Mouse (Mus musculus): ENCODE measurements around the gene Pdx1. TPM values are rescaled to one million over a fixed set of nuclear protein-coding genes. Genes with fewer than 3 reads are reported as not detected.

Gene Pdx1
- not detected for total RNA-seq (2021)

DNA sequence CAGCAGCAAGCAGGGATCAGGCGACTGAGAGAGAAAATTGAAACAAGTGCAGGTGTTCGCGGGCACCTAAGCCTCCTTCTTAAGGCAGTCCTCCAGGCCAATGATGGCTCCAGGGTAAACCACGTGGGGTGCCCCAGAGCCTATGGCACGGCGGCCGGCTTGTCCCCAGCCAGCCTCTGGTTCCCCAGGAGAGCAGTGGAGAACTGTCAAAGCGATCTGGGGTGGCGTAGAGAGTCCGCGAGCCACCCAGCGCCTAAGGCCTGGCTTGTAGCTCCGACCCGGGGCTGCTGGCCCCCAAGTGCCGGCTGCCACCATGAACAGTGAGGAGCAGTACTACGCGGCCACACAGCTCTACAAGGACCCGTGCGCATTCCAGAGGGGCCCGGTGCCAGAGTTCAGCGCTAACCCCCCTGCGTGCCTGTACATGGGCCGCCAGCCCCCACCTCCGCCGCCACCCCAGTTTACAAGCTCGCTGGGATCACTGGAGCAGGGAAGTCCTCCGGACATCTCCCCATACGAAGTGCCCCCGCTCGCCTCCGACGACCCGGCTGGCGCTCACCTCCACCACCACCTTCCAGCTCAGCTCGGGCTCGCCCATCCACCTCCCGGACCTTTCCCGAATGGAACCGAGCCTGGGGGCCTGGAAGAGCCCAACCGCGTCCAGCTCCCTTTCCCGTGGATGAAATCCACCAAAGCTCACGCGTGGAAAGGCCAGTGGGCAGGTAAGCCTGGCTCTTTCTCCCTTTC lies at the start of gene Pdx1:
Gene Pdx1, plus strand, starts transcription at position 34 of the 747 bp plus-strand sequence.
- DNase-seq (ENCODE audit: extremely low spot score in 1 of 2, low spot score in 2 of 2) = no peak
- intact Hi-C loops (cut with DNase I) = no loop called here

DNA sequence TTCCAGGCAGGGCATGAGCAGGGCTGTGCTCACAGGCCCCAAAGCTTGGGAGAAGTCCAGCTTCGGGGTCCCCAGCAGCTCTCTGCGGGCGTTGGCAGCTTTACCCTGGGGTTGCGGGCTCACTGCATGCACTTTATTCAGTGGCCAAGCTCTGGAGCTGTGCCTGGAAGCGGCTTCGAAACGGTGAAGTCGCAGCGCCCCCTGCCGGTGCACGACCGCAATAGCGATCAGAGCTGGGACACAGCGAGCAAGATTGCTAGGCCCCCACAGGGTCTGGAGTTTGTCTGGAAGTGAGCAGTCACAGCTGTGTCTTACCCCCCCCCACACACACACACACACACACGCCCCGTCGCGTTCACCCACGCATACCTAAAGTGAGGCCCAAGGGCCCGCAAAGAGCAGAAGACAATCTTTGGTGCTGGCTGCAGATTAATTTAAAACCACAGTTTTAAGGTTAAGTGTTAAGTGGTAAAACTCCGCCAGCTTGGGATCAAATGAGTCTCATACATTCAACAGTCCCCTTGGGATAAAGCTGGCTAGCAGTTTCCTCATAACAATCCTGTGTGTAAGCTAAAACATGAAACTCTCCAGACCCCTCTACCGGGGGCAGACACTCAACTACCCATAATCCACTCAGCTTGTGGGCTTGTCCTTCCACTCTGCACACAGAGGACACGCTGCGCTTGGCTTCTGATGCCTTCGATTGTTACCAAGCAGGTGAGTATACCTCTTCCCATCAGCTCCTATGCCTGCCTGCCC lies 42.2 kb upstream of the Pdx1 start:
- intact Hi-C loops (cut with DNase I) = loop anchor here (2.0 to 5.0 kb wide), 3 partner anchors 245 to 313 kb away; no protein-coding TSS in a partner anchor
- peak; percentile 60 to 83 for DNase-seq (ENCODE audit: extremely low spot score in 1 of 2, low spot score in 2 of 2)

DNA sequence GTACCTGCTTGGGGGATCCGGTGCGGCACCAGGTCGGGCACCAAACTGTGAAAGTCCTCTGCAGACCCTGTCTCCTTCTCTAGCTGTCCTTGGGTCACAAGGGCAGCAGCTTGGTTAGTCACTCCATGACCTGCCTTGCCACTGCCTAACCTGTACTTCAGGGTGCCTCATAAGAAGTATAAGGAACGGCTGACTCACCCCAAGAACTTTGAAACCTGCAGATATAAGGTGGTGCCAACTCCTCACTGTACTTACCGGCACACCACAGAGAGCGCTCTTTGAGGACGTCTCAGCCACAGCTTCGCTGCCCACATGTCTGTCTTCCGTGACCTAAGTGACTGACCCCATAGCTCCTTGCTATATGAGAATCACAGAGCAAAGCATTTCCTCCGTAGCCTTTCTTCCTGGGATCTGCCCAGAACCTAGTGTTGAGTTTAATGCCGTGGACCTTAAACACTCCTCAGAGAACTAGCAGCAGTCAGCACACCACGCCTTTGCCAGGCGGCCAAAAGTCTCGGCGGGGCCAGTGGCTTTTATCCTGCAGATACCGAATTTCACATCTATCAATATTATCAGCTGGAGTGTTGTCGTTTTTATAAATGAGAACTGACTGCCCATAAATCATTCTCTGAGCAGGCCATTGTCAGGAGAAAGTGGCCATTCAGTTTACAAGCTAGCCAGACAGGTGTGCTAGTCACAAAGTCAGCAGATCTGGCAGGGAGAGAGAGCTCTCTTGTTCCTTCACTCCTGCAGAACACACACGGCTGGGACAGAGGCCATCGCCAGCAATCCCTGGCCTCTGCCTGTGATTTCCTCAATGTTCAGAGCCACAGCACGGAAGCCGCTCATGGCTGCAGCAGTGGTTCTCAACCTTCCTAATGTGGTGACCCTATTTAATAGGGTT lies 34.1 kb upstream of the Pdx1 start:
- DNase-seq (ENCODE audit: extremely low spot score in 1 of 2, low spot score in 2 of 2) = no peak
- intact Hi-C loops (cut with DNase I) = no loop called here

DNA sequence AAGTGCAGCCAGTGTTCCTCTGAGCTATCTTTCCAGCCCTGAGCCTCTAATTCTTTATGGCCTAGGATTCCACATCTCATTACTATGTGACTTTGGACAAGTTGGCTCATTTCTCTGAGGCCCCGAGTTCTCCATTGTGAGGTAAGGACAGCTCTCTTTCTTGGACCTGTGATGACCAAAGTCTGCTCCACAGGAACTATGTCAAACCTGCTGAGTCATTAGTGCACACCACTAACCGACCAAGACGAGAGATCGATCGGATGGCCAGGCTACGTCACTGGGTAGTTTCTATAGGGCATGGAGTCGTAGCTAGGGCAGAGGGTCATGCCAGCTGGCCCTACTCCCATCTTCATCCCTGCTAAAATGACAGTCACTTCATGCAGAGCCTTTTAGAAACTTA lies 25.9 kb upstream of the Pdx1 start:
- DNase-seq (ENCODE audit: extremely low spot score in 1 of 2, low spot score in 2 of 2) = no peak
- intact Hi-C loops (cut with DNase I) = no loop called here

DNA sequence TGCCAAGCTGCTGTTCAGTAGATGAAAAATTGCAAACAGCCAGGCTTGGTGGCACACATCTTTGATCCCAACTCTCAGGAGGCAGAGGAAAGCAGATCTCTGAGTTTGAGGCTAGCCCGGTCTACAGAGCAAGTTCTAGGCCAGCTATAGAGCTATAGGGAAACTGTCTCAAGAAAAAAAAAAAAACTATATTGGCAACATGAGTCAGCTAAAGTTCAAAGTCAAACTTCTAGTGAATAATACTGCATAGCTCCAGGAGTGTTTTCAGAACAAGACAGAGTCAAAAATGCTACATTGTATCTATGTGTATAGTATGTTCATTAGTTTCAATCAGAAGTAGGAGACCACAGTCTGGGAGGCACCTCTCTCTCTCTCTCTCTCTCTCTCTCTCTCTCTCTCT lies 9.6 kb upstream of the Pdx1 start:
- no peak for DNase-seq (ENCODE audit: extremely low spot score in 1 of 2, low spot score in 2 of 2)
- intact Hi-C loops (cut with DNase I) = no loop called here

DNA sequence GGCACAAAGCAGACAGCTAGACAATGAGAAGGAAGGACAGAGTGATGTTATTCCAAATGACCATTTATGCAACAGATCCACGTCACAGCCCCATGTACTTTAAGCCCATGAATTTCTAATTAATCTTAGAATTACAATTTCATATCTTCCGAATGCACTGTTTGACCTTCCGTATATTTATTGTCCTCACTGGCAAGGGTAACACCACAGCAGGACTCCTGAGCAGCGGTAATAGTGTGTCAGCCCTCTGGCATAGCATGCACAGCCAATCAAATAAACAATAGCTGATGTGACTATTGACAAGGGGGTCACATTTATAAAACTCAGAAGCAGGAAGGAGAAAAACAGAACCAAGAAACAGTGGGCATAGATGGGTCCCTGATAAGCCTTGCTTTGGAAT lies 9.0 kb upstream of the Pdx1 start:
- no peak for DNase-seq (ENCODE audit: extremely low spot score in 1 of 2, low spot score in 2 of 2)
- intact Hi-C loops (cut with DNase I) = no loop called here

DNA sequence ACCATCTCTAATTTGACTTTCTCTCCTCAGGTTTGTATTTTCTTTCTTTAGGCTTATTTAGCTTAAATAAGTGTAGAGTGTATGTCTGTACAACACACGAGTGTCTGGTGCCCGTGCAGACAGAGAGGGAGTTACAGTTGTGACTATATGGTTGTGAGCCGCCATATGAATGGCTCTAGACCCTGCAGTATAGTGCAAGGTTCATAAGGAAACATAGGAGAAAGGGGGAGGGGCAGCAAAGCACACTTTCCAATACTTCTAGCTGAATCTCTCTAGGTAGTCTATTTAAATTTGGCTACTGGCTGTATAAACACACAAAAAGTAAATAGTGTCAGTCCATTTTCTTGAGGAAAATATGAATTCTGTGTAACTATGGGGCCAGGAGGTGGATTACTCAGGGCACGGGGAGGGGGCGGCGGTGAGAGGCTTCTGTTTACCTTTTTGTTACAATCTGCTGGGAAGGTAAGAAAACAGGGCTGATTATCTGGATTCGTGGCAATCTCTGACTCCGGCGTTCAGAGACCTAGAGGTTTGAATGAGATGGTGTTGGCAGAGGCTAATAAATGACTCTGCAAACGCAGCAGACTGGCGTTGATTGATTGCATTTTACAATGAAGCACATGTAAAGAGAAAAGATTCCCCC lies 7.7 kb upstream of the Pdx1 start:
- no peak for DNase-seq (ENCODE audit: extremely low spot score in 1 of 2, low spot score in 2 of 2)
- intact Hi-C loops (cut with DNase I) = no loop called here

DNA sequence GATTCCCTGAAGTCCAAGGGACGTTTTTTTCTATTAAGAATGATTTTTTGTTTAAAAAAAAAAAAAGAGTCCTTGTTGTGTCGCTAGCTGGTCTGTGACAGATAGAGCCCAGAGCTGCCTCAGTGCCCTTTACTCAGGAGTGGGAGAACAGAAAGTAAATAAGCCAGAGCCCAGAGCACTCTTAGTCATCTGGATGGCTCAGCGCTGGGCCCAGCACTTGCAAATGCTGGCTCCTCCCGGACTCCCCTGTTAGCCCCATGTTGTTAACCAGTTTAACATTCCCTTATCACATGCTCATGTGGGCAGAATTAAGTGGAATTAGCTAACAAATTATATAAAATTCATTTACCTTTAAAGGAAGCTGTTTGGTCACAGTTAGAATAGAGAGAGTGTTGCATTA lies 5.8 kb upstream of the Pdx1 start:
- no peak for DNase-seq (ENCODE audit: extremely low spot score in 1 of 2, low spot score in 2 of 2)
- intact Hi-C loops (cut with DNase I) = no loop called here

DNA sequence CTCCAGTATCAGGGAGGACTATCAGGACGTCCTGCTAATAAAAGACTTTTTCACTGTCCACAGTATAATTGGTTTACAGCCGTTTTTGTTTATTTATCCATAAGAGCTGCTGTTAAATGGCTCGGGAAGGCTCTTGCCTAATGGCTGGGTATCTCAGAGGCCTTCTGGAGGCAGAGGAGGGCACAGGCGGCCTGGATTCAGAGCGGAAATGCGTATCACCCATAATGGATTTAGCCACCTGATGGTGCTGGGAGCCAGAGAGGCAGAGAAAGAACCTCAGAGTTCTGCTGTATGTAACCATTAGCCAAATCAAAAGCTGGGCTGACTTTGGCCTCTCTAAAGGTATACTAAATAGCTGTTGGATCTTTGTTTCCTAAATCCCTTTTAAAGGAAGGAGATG lies 2.3 kb upstream of the Pdx1 start:
- intact Hi-C loops (cut with DNase I) = no loop called here
- DNase-seq (ENCODE audit: extremely low spot score in 1 of 2, low spot score in 2 of 2) = no peak

DNA sequence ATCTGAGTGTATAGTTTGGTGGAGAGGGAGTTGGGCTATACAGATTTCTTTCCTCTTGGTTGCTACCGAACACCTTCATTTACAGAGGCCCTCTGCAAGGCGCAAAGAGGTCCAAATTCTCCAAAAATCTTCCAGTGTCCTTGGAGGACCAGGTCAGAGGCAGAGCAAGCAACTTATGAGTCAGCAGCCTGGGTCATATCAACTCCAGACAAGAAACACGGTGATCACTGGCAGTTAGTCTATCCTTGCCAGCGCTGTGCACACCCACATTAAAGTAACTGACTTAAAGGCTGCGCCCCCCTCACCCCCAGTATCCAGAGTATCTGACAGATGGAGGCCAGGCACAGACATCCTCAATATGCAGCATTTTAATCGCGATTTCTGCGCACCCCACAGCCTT lies 1.0 kb upstream of the Pdx1 start:
- no peak for DNase-seq (ENCODE audit: extremely low spot score in 1 of 2, low spot score in 2 of 2)
- intact Hi-C loops (cut with DNase I) = no loop called here

DNA sequence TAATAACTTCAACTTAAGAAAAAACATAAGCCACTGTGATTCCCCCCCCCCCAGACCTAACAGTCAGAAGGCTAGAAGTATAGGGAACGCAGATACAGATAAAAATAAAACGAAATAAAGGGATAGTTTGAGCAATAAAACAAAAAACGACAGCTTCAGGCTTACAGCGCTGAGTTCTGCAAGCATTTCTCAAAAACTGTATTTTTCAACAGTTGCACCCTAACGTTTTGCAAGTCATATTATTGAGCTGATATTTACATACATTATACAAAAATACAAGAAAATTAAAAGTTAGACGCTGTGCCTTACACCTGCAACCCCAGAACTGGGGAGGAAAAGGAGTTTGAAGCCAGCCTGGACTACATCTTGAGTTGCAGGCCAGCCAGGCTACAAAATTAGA lies 388 bp upstream of the Pdx1 start:
- intact Hi-C loops (cut with DNase I) = no loop called here
- no peak for DNase-seq (ENCODE audit: extremely low spot score in 1 of 2, low spot score in 2 of 2)

DNA sequence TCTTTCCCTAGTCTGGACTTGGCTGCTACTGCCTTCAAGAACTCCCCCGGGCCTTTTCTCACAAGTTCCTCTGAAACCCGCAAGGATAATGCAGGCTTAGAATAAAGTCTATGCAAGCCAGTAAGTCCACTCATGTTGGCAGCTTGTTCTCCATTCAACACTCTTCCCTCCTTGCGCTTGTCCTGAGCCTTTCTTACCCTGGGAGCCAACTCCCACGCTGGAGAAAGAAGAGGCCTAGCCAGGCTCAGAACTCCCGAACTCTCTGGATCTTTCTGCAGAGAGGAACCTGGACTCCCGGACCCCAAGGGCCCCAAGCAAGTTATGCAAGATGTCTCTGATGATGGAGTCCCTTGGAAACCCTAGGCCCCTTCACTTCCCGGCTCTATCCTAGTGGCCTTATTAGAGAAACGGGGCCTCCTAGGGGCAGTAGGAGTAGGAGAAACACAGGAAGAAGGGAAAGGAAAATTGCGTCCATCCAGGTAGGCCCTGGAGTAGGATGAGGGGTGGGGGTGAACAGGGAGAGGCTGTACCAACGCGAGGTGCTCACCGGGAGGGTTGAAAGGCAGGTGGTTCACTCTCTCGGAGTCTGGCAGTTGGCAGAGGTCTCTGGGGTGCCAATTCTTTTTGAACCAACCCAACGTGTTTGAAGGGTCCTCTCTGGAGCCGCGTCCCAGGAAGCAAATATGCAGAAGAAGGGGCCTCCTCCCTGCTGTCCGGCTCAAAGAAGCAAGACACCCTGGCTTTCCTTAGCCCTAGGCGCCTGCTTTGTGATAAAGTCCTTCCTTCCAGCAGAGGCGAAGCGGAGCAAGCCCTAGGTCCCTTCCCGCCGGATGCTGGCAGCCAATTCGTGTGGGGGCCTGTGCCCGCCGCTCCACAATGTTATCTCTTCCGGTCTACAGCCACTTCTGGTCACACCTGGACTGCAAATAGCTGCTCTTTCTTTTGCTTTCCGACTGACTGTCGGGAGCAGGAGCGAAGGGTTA lies 1.2 kb downstream of the Pdx1 start:
- no peak for DNase-seq (ENCODE audit: extremely low spot score in 1 of 2, low spot score in 2 of 2)
- intact Hi-C loops (cut with DNase I) = no loop called here

DNA sequence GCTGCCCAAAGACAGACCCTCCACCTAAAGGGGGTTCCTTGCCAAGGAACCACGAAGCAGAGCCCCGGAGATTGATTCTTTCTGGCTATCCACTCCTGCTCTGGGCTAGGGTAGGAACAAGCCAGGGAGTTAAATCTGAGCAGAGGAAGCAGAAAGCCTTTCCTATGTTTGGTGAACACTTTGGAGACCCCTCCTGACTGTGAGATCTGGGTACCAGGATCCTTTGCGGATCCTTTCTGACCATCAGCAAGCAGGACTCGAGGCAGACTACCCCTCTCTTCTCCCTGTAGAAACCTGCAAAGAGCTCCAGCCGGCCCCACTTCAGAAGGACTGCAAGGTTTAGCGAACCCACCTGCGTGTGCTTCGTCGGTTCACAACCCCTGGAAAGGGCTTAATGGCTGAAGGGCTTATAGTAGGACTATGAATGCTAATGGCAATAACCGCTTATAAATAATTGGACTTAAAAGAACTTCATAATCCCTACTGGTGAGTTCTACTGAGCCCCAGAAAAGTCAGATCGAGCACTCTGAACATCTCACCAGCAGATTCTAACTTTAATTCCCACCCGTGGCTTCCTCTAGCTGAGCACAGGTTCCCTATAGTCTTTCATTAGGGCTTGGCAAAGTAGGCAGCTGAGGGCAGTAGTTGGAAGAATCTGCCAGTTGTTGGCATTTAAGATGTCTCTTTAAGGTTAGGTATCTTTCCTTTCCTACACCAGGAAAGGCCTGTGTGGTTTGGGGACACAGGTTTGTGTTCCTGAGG lies 2.5 kb downstream of the Pdx1 start:
- intact Hi-C loops (cut with DNase I) = no loop called here
- DNase-seq (ENCODE audit: extremely low spot score in 1 of 2, low spot score in 2 of 2) = no peak

DNA sequence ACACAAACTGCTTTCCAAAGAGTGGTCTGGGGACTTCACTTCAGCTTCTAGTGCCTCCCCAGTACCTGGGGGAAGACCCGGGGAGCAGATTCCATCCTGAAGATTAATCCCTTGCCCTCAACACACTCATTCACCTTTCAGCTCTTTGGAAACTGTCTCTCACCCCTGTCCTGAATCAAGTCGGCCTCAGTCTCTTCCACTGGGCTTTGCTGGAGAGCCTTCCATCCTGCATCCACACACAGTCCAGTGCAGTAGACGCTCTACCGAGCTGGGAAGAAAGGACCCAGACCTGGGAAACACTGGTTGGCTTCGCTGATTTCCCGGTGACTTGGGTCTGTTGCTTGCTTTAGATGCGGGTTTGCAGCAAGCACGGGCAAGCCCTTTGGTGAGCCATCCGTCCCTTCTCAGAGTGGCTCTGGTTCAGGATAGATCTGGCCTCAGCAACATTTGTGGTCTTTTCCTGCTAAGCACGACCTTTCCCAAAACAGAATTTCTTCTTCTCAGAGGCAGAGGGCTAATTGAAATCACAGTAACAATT lies 3.1 kb downstream of the Pdx1 start:
- intact Hi-C loops (cut with DNase I) = no loop called here

DNA sequence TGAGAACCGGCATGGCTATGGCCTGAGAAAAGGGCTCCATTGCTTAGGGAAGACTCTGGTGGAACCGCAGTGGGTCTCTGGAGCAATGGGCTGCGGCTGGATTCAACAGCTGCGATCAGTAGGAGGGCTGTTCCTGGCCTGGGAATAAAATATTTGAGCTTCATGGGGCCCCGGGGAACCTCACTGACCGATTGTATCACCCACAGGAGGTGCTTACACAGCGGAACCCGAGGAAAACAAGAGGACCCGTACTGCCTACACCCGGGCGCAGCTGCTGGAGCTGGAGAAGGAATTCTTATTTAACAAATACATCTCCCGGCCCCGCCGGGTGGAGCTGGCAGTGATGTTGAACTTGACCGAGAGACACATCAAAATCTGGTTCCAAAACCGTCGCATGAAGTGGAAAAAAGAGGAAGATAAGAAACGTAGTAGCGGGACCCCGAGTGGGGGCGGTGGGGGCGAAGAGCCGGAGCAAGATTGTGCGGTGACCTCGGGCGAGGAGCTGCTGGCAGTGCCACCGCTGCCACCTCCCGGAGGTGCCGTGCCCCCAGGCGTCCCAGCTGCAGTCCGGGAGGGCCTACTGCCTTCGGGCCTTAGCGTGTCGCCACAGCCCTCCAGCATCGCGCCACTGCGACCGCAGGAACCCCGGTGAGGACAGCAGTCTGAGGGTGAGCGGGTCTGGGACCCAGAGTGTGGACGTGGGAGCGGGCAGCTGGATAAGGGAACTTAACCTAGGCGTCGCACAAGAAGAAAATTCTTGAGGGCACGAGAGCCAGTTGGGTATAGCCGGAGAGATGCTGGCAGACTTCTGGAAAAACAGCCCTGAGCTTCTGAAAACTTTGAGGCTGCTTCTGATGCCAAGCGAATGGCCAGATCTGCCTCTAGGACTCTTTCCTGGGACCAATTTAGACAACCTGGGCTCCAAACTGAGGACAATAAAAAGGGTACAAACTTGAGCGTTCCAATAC lies 4.7 kb downstream of the Pdx1 start:
- intact Hi-C loops (cut with DNase I) = loop anchor here (5.0 kb wide), 2 partner anchors 38 to 82 kb away; no protein-coding TSS in a partner anchor

More for the DNA sequence above, 3.1 kb downstream of the Pdx1 start:
- no peak for DNase-seq (ENCODE audit: extremely low spot score in 1 of 2, low spot score in 2 of 2)

DNA sequence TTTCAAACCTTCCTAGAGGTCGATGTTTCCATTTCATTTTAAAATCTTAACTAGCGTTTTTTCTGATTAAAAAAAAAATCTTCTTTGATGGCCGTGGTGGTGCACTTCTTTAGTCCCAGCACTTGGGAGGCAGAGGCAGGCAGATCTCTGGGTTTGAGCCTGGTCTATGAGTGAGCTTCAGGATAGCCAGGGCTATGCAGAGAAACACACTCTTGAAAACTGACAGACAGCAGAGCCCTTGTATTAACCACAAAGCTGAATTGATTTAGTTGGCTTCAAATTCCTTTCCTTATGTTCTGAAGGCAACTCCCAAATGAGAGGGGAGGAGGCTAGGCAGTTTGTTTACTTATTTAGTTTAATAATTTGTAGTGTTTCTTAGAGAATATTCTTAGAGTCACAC lies 6.0 kb downstream of the Pdx1 start:
- DNase-seq (ENCODE audit: extremely low spot score in 1 of 2, low spot score in 2 of 2) = no peak
- intact Hi-C loops (cut with DNase I) = loop anchor here (5.0 kb wide), 2 partner anchors 37 to 83 kb away; no protein-coding TSS in a partner anchor

More for the DNA sequence above, 4.7 kb downstream of the Pdx1 start:
- DNase-seq (ENCODE audit: extremely low spot score in 1 of 2, low spot score in 2 of 2) = no peak

All from left cerebral cortex, postnatal 10 days (tissue).